ENCODE assay signal across 17 mouse cellular contexts in genomic region chr1:191283110-191284040, GRCm38 (mm10). TPM values are rescaled to one million over a fixed set of nuclear protein-coding genes. Genes with fewer than 3 reads are reported as not detected.
A peak's percentile ranks its signal among the peaks of the same experiment; 100 is the strongest.
DNase-seq lines count a peak whose midpoint lies in the region; ATAC-seq lines count a peak whose summit lies in the region.
"Had no signal": no experiment of that assay in that cellular context is flagged by ENCODE, and none has a peak within 500 bp of the region (broad histone marks: within the 10 kb centered on the region; RNA-seq: fewer than 3 reads in every experiment).

No protein-coding gene starts in this region.

- peak overlapping the region; percentile 31 for H3K27ac ChIP-seq in hindbrain, embryonic 10.5 days
- no peak overlapping the region for H3K27ac ChIP-seq in hindbrain, embryonic 11.5 days (ENCODE audit: low read depth, low read length)
- H3K27ac ChIP-seq in midbrain, embryonic 11.5 days (ENCODE audit: low read depth, low read length): no peak overlapping the region
- no peak overlapping the region for H3K27ac ChIP-seq in midbrain, embryonic 10.5 days (replicated peaks)
- H3K27ac ChIP-seq in liver, embryonic 16.5 days (ENCODE audit: low read length): no peak overlapping the region
- H3K27ac ChIP-seq: embryonic facial prominence, embryonic 13.5 days; forebrain, embryonic 13.5 days; left cerebral cortex, adult 2 months; midbrain, embryonic 12.5 days had no signal

- no peak overlapping the region for H3K4me2 ChIP-seq in hindbrain, embryonic 11.5 days (replicated peaks; ENCODE audit: low read depth, low read length)
- H3K4me2 ChIP-seq in midbrain, embryonic 11.5 days: no peak overlapping the region
- H3K4me2 ChIP-seq in liver, embryonic 16.5 days (ENCODE audit: low read depth, low read length): no peak overlapping the region
- H3K4me2 ChIP-seq: embryonic facial prominence, embryonic 13.5 days; forebrain, embryonic 13.5 days; midbrain, embryonic 12.5 days had no signal

- H3K27me3 ChIP-seq in hindbrain, embryonic 10.5 days (ENCODE audit: insufficient read depth, poor library complexity, severe bottlenecking): no peaks in the 10 kb centered on the region
- H3K27me3 ChIP-seq in hindbrain, embryonic 11.5 days (ENCODE audit: control insufficient read depth, insufficient read depth, low read length): no peaks in the 10 kb centered on the region
- no peaks in the 10 kb centered on the region for H3K27me3 ChIP-seq in midbrain, embryonic 11.5 days (ENCODE audit: control insufficient read depth, insufficient read depth, low read length)
- no peaks in the 10 kb centered on the region for H3K27me3 ChIP-seq in midbrain, embryonic 10.5 days (ENCODE audit: low read depth, poor library complexity, severe bottlenecking)
- H3K27me3 ChIP-seq in liver, embryonic 16.5 days (ENCODE audit: control insufficient read depth, insufficient read depth, low read depth, low read length): no peaks in the 10 kb centered on the region
- H3K27me3 ChIP-seq: embryonic facial prominence, embryonic 13.5 days; forebrain, embryonic 13.5 days; midbrain, embryonic 12.5 days had no signal

- no peaks in the 10 kb centered on the region for H3K36me3 ChIP-seq in hindbrain, embryonic 10.5 days
- H3K36me3 ChIP-seq in hindbrain, embryonic 11.5 days (ENCODE audit: control insufficient read depth, insufficient read depth, low read length): no peaks in the 10 kb centered on the region
- no peaks in the 10 kb centered on the region for H3K36me3 ChIP-seq in midbrain, embryonic 11.5 days (ENCODE audit: control insufficient read depth, insufficient read depth, low read length)
- no peaks in the 10 kb centered on the region for H3K36me3 ChIP-seq in midbrain, embryonic 10.5 days
- no peaks in the 10 kb centered on the region for H3K36me3 ChIP-seq in liver, embryonic 16.5 days (ENCODE audit: control insufficient read depth, insufficient read depth)
- H3K36me3 ChIP-seq: embryonic facial prominence, embryonic 13.5 days; G1E; midbrain, embryonic 12.5 days had no signal

- no peak for ATAC-seq in hindbrain, embryonic 11.5 days (ENCODE audit: low FRiP score)
- no peak for ATAC-seq in midbrain, embryonic 11.5 days (ENCODE audit: low FRiP score)
- ATAC-seq in liver, embryonic 16.5 days (ENCODE audit: low read depth): peak; percentile 69
- ATAC-seq: forebrain, embryonic 13.5 days had no signal

- 67% methylated on average over 13 of the region's 13 CpGs for WGBS in hindbrain, embryonic 10.5 days
- WGBS in hindbrain, embryonic 11.5 days: 64% methylated on average over 13 of the region's 13 CpGs
- WGBS in midbrain, embryonic 11.5 days: 81% methylated on average over 13 of the region's 13 CpGs
- WGBS in midbrain, embryonic 10.5 days: 83% methylated on average over 13 of the region's 13 CpGs
- 56% methylated on average over 13 of the region's 13 CpGs for WGBS in liver, embryonic 16.5 days (ENCODE audit: insufficient replicate concordance)

- H3K9me3 ChIP-seq in hindbrain, embryonic 10.5 days: no peaks in the 10 kb centered on the region
- no peaks in the 10 kb centered on the region for H3K9me3 ChIP-seq in hindbrain, embryonic 11.5 days (ENCODE audit: control insufficient read depth, low read length)
- H3K9me3 ChIP-seq in midbrain, embryonic 11.5 days (ENCODE audit: control insufficient read depth, low read length): no peaks in the 10 kb centered on the region
- H3K9me3 ChIP-seq in midbrain, embryonic 10.5 days (replicated peaks): no peaks in the 10 kb centered on the region
- H3K9me3 ChIP-seq in liver, embryonic 16.5 days (replicated peaks; ENCODE audit: control insufficient read depth, low read length): no peaks in the 10 kb centered on the region
- H3K9me3 ChIP-seq: embryonic facial prominence, embryonic 13.5 days; forebrain, embryonic 13.5 days; G1E; midbrain, embryonic 12.5 days had no signal

- H3K4me3 ChIP-seq in hindbrain, embryonic 10.5 days: no peak overlapping the region
- H3K4me3 ChIP-seq in hindbrain, embryonic 11.5 days (ENCODE audit: low read depth, low read length): no peak overlapping the region
- H3K4me3 ChIP-seq in midbrain, embryonic 11.5 days (ENCODE audit: low read depth, low read length): no peak overlapping the region
- H3K4me3 ChIP-seq in midbrain, embryonic 10.5 days: no peak overlapping the region
- no peak overlapping the region for H3K4me3 ChIP-seq in liver, embryonic 16.5 days (ENCODE audit: low read depth, low read length)
- H3K4me3 ChIP-seq: embryonic facial prominence, embryonic 13.5 days; forebrain, embryonic 13.5 days; left cerebral cortex, adult 2 months; midbrain, embryonic 12.5 days had no signal

- H3K4me1 ChIP-seq in hindbrain, embryonic 10.5 days (replicated peaks): peaks cover 22% of the 10 kb centered on the region
- H3K4me1 ChIP-seq in hindbrain, embryonic 11.5 days (replicated peaks; ENCODE audit: control insufficient read depth, insufficient read depth, low read length): no peaks in the 10 kb centered on the region
- H3K4me1 ChIP-seq in midbrain, embryonic 11.5 days (ENCODE audit: control insufficient read depth, insufficient read depth, low read length): no peaks in the 10 kb centered on the region
- peaks cover 15% of the 10 kb centered on the region for H3K4me1 ChIP-seq in midbrain, embryonic 10.5 days
- peaks cover 1% of the 10 kb centered on the region for H3K4me1 ChIP-seq in liver, embryonic 16.5 days (ENCODE audit: control insufficient read depth, low read depth, low read length)
- H3K4me1 ChIP-seq: embryonic facial prominence, embryonic 13.5 days; forebrain, embryonic 13.5 days; midbrain, embryonic 12.5 days had no signal

- no peak overlapping the region for H3K9ac ChIP-seq in hindbrain, embryonic 11.5 days (ENCODE audit: low read depth, low read length)
- no peak overlapping the region for H3K9ac ChIP-seq in midbrain, embryonic 11.5 days (ENCODE audit: low read length)
- H3K9ac ChIP-seq in liver, embryonic 16.5 days (ENCODE audit: low read depth, low read length): no peak overlapping the region; the same call in 1 of the 2 replicates
- H3K9ac ChIP-seq: embryonic facial prominence, embryonic 13.5 days; forebrain, embryonic 13.5 days; midbrain, embryonic 12.5 days had no signal

- DNase-seq in hindbrain, embryonic 10.5 days (ENCODE audit: low spot score): no peak
- no peak for DNase-seq in hindbrain, embryonic 11.5 days (ENCODE audit: low spot score)
- peak; percentile 79 for DNase-seq in midbrain, embryonic 11.5 days (ENCODE audit: low spot score, missing footprints)
- no peak for DNase-seq in midbrain, embryonic 10.5 days (ENCODE audit: low spot score)
- DNase-seq in yolk sac, embryonic 10.5 days (ENCODE audit: low spot score): peak; percentile 80
- DNase-seq in ovary, postnatal 36 days (ENCODE audit: low spot score): no peak
- no peak for DNase-seq in heart, postnatal 4 days
- DNase-seq: adrenal gland, postnatal 10 days; cerebellum, postnatal 25 days; heart, postnatal 36 days; lung, postnatal 14 days had no signal

RNA-seq across cellular contexts. Expression of gene Nenf, which starts 34.6 kb away (rescaled TPM):
- polyA plus RNA-seq in hindbrain, embryonic 10.5 days (2016; fragmentation: Nextera tagmentation; extraction: Ambion mirVana): 58.6 and 75.5 TPM in 2 replicates
- polyA plus RNA-seq in hindbrain, embryonic 11.5 days (2014; fragmentation: Nextera tagmentation; extraction: Ambion mirVana): 85.1 and 85.4 TPM in 2 replicates
- 70.5 and 77.9 TPM in 2 replicates for polyA plus RNA-seq in midbrain, embryonic 11.5 days (2014; fragmentation: Nextera tagmentation; extraction: Ambion mirVana)
- polyA plus RNA-seq in midbrain, embryonic 10.5 days (2016; fragmentation: Nextera tagmentation; extraction: Ambion mirVana): 49.4 and 63.5 TPM in 2 replicates
- polyA plus RNA-seq in liver, embryonic 16.5 days (2015; fragmentation: Nextera tagmentation; extraction: Ambion mirVana): 22.0 and 25.5 TPM in 2 replicates
- total RNA-seq in heart, postnatal 4 days (2021): 100 to 1,000 TPM in 1 of 2 experiments, 10 to 100 TPM in 1; 97.3 to 103 TPM

RNA-seq across cellular contexts. Expression of gene Tmem206, which starts 42.3 kb away (rescaled TPM):
- 30.5 and 36.6 TPM in 2 replicates for polyA plus RNA-seq in hindbrain, embryonic 10.5 days (2016; fragmentation: Nextera tagmentation; extraction: Ambion mirVana)
- 35.4 and 39.7 TPM in 2 replicates for polyA plus RNA-seq in hindbrain, embryonic 11.5 days (2014; fragmentation: Nextera tagmentation; extraction: Ambion mirVana)
- polyA plus RNA-seq in midbrain, embryonic 11.5 days (2014; fragmentation: Nextera tagmentation; extraction: Ambion mirVana): 38.5 and 39.1 TPM in 2 replicates
- 32.3 and 34.9 TPM in 2 replicates for polyA plus RNA-seq in midbrain, embryonic 10.5 days (2016; fragmentation: Nextera tagmentation; extraction: Ambion mirVana)
- polyA plus RNA-seq in liver, embryonic 16.5 days (2015; fragmentation: Nextera tagmentation; extraction: Ambion mirVana): 5.9 and 6.1 TPM in 2 replicates
- 1 to 10 TPM; 5.6 to 6.6 TPM for total RNA-seq in heart, postnatal 4 days (2021)

Comparison
In these comparisons a context has a peak if more than half of its experiments do, and no peak if none do; other contexts are left out.
1. DNase-seq: peak in midbrain, embryonic 11.5 days (single experiment) and yolk sac, embryonic 10.5 days (single experiment); none in hindbrain, embryonic 10.5 days (single experiment), hindbrain, embryonic 11.5 days (single experiment), midbrain, embryonic 10.5 days (single experiment), ovary, postnatal 36 days (single experiment) and heart, postnatal 4 days (single experiment).